11 mouse cellular contexts compared by ENCODE assay signal in genomic region chr1:34988225-34988624, GRCm38 (mm10).
A peak's percentile ranks its signal among the peaks of the same experiment; 100 is the strongest.
DNase-seq lines count a peak whose midpoint lies in the region; ATAC-seq and TF ChIP-seq lines count a peak whose summit lies in the region.
"Had no signal": no experiment of that assay in that cellular context is flagged by ENCODE, and none has a peak within 500 bp of the region (broad histone marks: within the 10 kb centered on the region; RNA-seq: fewer than 3 reads in every experiment).

No protein-coding gene starts in this region.

- no peak overlapping the region for H3K9ac ChIP-seq in hindbrain, embryonic 12.5 days
- H3K9ac ChIP-seq: liver, postnatal 0 days; stomach, embryonic 15.5 days had no signal

- peak; percentile 6 for DNase-seq in kidney, adult 9 months
- no peak for DNase-seq in kidney, adult 18-20 months
- DNase-seq in A20 (ENCODE audit: low read depth, low spot score), result peak; percentile 14
- no peak for DNase-seq in ovary, postnatal 10 days (ENCODE audit: low spot score)
- DNase-seq: cerebellum, adult 2 months; liver, postnatal 0 days had no signal

- H3K27me3 ChIP-seq in E14TG2a.4 (ENCODE audit: insufficient read depth, low read length), result no peaks in the 10 kb centered on the region
- H3K27me3 ChIP-seq in hindbrain, embryonic 12.5 days, result no peaks in the 10 kb centered on the region
- H3K27me3 ChIP-seq: stomach, embryonic 15.5 days had no signal

- no peak overlapping the region for H3K4me3 ChIP-seq in E14TG2a.4 (replicated peaks; ENCODE audit: low read length)
- no peak overlapping the region for H3K4me3 ChIP-seq in hindbrain, embryonic 12.5 days
- H3K4me3 ChIP-seq: stomach, embryonic 15.5 days had no signal

- no peak overlapping the region for H3K27ac ChIP-seq in hindbrain, embryonic 12.5 days
- H3K27ac ChIP-seq: stomach, embryonic 15.5 days had no signal

- H3K4me1 ChIP-seq in E14TG2a.4 (replicated peaks; ENCODE audit: low read depth, low read length), result no peaks in the 10 kb centered on the region
- no peaks in the 10 kb centered on the region for H3K4me1 ChIP-seq in hindbrain, embryonic 12.5 days
- H3K4me1 ChIP-seq: stomach, embryonic 15.5 days had no signal

- H3K9me3 ChIP-seq in E14TG2a.4 (ENCODE audit: low read length), result no peaks in the 10 kb centered on the region
- no peaks in the 10 kb centered on the region for H3K9me3 ChIP-seq in hindbrain, embryonic 12.5 days (replicated peaks)
- H3K9me3 ChIP-seq: stomach, embryonic 15.5 days had no signal

- TF ChIP-seq CTCF in E14TG2a.4 (conservative IDR thresholded peaks at IDR 0.05; ENCODE audit: low read length), result peak; percentile 25

- H3K4me2 ChIP-seq in hindbrain, embryonic 12.5 days (replicated peaks), result no peak overlapping the region
- H3K4me2 ChIP-seq: stomach, embryonic 15.5 days had no signal

- WGBS in hindbrain, embryonic 12.5 days, result 75% methylated on average over 7 of the region's 7 CpGs

- ATAC-seq in hindbrain, embryonic 12.5 days (ENCODE audit: low FRiP score), result peak; percentile 29; the same call in 1 of the 2 replicates
- no peak for ATAC-seq in erythroblast, adult 5-6 weeks (replicated peaks; ENCODE audit: low FRiP score, poor library complexity, severe bottlenecking)
- no peak for ATAC-seq in megakaryocyte-erythroid progenitor cell, adult 5-6 weeks (replicated peaks; ENCODE audit: low FRiP score, low TSS enrichment, poor library complexity, severe bottlenecking)
- ATAC-seq: liver, postnatal 0 days had no signal

- no peaks in the 10 kb centered on the region for H3K36me3 ChIP-seq in E14TG2a.4 (ENCODE audit: insufficient read depth, low read length)
- H3K36me3 ChIP-seq in hindbrain, embryonic 12.5 days, result no peaks in the 10 kb centered on the region
- H3K36me3 ChIP-seq: stomach, embryonic 15.5 days had no signal

Comparison
In these comparisons a context has a peak if more than half of its experiments do, and no peak if none do; other contexts are left out.
1. DNase-seq: peak in kidney, adult 9 months (single experiment) and A20 (single experiment); none in kidney, adult 18-20 months (single experiment) and ovary, postnatal 10 days (single experiment).